Mouse (Mus musculus): Measurements from ENCODE around the gene Ift43.

Ift43 gene

GRCm38 (mm10) chr12:86129696-86130095 lies 47.4 kb downstream of the Ift43 start:
- DNase-seq (ENCODE audit: low spot score): no peak

GRCm38 (mm10) chr12:86132799-86133198 lies 50.5 kb downstream of the Ift43 start:
- peak; percentile 77 for DNase-seq (ENCODE audit: low spot score)

DNA sequence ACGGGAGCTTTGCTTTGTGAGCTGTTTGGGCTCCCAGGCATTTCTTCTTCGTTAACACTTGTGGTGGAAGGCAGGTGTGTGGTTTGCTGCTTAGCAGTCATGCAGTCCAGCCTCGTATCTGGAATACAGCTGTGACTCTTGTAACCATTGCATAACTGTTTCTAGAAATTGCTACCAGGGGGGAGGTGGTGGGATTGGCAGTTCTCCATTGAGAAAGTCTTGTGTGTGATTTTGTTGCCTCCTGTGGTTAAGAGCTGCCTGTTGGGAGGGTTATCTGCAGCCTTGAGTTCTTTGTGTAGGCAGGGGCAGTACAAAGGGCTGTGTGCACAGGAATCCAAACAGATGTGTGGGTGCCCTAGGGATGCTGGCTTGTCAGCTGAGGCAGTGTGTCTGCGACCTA lies 53.4 kb downstream of the Ift43 start:
- peak; percentile 28 for DNase-seq (ENCODE audit: low spot score)

- DNase-seq (ENCODE audit: low spot score): no peak
Measured at GRCm38 (mm10) chr12:86138696-86139095, 56.4 kb downstream of the Ift43 start.

DNA sequence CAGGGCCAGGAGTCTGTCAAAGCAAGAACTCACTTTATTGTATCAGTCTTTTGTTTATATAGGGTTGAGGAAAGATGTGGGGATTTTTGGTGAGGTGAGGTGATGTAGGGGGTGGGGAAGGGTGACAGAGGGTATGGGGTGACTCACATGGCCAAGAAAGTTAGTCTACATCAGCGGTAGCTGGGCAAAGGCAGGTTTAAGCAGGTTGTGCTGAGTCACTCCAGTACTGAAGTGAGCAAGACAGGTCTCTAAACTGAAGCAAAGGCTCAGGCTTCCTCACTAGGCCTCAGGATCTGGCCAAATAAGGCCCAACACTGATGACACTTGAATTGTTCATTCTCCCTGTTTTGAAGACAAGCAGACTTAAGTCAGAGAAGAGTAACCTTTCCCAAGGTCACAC lies 60.0 kb downstream of the Ift43 start:
- DNase-seq (ENCODE audit: low spot score): no peak

DNA sequence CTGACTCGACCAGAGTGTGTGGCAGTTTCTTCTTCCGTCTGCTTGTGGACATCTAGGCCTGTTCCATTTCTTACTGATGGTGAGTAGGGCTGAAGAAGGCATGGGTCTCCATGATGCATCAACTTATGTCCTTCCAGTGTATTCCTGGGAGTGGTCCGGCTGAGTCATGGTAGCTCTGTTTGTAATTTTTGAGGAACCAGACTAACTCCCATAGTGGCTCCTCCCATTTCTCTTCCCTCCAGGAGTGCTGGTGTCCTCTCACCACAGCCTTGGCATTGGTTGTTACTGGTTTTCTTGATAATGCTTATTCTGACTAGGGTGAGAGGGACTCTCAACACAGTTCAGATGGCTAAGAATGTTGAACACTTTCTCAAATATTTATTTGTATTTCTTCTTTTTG lies 63.9 kb downstream of the Ift43 start:
- DNase-seq (ENCODE audit: low spot score): no peak

GRCm38 (mm10) chr12:86148271-86148670 lies 65.9 kb downstream of the Ift43 start:
- DNase-seq (ENCODE audit: low spot score): no peak

- DNase-seq (ENCODE audit: low spot score): no peak
Measured at GRCm38 (mm10) chr12:86149087-86149486, 66.7 kb downstream of the Ift43 start.

DNA sequence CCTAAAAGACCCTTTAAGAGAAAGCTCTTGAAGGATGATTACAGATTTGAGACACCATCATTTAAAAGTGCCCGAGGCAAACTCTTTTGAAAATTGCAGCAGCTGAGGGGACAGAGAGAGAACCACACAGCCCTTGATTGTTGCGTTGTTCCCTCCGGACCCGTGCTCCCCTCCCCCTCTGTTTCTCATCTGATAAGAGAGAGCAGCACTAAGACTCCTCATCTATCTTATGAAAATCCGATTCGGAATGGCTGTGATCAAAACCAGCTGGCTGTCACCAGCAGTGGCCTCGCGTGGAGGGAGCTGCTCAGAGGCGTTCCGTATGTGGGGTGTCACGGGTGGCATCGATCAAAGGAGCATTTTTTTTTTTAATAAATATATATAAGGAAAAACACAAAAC lies 69.6 kb downstream of the Ift43 start:
- DNase-seq (ENCODE audit: low spot score): no peak

DNA sequence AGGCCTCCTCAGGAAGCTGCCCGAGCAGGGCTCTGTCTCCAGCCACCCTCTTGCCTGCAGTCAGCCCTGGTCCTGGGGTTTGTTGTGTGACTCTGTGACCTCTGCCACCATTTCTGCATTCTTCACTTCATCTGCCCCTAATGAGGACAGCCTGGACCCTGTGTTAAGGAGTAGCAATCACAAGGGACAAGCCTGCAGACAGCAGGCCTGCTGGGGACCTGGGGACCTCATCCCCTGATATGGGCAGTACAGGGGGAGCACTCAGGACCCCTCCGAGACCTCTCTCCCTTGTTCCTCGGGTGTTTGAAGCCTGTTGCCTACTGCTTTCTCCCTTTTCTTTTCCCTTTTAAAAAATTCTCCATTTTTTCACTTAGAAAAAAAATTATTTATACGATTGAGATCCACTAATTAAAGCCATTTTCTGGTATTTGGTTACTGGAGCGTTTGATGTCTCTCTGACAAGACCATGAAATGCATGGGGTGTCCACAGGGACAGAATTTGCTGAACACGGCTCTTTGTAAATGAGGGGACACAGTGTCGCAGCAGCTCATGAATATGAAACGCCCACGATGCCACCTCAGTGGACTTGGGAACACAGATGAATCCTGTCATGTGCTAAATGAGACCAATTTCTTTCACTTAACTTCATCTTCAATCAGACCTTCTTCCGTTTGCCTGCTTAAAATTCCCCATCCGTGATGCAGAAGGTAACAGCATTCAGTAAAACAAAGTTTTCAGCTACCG lies 71.0 kb downstream of the Ift43 start:
- DNase-seq (ENCODE audit: low spot score): no peak

- DNase-seq (ENCODE audit: low spot score): no peak
Measured at GRCm38 (mm10) chr12:86155176-86155575, 72.8 kb downstream of the Ift43 start.

DNA sequence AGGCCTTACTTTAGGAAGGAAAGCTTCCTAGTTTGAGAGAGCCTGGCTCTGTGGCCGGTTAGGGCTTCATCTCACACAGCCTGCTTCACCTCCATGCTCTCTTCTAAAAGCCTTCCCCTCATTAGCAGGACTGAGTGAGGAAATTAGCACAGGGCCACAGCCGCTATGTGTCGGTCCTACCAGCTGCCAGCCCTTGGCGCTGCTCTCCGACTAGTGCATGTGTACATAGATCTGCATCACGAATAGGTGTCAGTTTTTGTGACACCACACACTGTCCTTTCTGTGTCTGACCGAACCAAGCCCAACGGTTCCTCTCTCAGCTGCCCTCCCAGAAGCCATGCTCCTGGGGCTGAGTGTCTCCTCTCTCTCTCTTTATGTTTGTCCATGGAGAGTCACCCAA lies 74.8 kb downstream of the Ift43 start:
- DNase-seq (ENCODE audit: low spot score): no peak

GRCm38 (mm10) chr12:86157894-86158444 lies 75.6 kb downstream of the Ift43 start:
- peak; percentile 70 for DNase-seq (ENCODE audit: low spot score)

- DNase-seq (ENCODE audit: low spot score): no peak
Measured at GRCm38 (mm10) chr12:86158689-86159483, 76.5 kb downstream of the Ift43 start.

DNA sequence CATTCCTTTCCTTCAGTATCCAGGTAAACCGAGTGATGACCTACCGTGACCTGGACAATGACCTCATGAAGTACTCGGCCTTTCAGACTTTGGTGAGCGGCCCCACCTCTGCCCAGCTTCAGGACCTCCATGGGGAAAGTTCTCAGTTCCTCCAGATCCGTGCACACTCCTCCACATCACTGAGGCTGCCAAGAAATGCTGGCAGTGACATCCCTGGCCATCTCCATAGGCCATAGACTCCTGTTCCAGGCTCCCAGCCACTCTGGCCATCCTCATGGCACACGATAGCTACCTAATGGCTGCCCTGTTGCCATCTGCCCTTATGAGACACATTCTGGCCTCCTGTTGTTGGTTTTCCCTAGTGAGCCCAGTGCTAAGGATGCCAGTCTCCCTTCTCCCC lies 79.1 kb downstream of the Ift43 start:
- no peak for DNase-seq (ENCODE audit: low spot score)

- DNase-seq (ENCODE audit: low spot score): no peak
Measured at GRCm38 (mm10) chr12:86161942-86162341, 79.6 kb downstream of the Ift43 start.

DNA sequence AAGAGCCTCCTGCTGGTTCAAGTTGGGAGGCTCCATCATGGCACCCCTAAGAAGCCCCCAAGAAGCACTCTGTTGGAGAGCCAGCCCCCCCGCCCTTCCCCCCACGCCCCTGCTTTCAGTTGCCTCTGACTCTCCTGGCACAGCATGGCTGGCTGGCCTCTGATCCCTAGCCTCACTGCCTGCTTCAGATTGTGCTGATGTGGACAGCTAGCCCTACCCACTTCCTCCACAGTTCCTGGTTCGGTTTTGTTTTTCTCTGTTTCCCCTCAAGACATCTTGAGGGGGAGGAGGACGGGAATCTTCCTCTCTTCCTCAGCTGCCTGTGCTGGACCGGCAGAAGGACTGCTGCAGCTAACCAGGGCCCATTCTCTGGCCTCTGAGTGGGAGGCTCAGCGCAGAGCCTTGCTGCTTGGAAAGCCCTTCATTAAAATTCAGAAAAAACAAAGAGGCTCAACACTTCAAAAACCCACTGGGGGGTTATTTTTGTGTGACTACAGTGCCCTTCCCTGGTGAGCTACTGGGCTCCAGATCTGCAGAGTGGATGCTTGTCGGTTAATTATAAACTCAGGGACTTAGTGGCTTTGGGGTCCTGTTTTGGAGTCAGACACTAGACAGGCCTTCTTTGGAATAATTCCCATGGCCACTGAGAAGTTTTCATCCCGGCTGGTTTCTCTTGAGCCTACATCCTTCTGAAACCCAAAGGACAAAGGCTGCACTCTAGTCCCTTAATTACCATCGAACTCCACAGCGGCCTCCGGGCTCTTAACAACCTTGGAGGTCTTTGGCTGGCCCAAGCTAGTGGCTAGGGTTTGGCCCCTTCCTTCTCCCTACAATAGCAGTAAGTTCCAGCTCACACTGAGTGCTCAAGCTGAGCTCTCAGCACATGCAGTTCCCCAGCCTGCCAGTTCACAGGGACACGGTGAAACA lies 80.8 kb downstream of the Ift43 start:
- DNase-seq (ENCODE audit: low spot score): no peak

DNA sequence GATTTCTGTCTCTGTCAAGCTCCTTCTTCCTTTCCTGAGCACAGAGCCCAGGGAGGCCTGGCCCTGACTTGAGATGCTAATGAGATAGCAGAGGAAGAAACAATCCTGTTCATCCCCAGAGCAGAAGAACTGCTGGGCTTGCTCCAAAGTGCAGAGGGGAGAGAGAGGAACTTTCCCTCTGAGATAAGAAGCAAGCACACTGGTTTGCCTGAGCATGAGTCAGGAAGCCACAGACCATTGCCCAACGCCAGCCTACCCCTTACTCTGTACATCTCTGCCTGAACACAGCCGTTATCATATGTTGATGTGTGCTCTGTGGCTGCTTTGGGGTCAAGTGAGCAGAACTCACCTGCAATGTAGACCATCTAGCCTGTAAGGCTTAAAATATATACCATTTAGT lies 83.9 kb downstream of the Ift43 start:
- DNase-seq (ENCODE audit: low spot score): no peak

- no peak for DNase-seq (ENCODE audit: low spot score)
Measured at GRCm38 (mm10) chr12:86167075-86167474, 84.7 kb downstream of the Ift43 start.

DNA sequence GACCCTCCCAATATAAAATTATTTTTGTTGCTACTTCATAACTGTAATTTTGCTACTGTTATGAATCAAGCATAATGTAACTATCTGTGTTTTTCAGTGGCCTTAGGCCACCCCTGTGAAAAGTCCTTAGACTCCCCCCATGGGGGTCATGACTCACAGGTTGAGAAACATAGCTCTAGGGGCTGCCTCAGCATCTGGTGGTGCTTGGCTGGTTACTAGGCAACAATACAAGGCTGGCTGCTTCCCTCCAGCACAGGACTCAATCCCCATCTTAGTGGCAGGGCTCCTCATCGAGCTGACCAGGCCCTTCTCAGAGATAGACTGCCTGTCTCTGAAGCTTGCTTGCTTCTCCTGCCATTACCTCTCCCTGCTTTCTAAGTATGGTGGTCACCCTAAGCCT lies 86.4 kb downstream of the Ift43 start:
- DNase-seq (ENCODE audit: low spot score): no peak

- no peak for DNase-seq (ENCODE audit: low spot score)
Measured at GRCm38 (mm10) chr12:86169195-86169594, 86.9 kb downstream of the Ift43 start.

GRCm38 (mm10) chr12:86173314-86173713 lies 91.0 kb downstream of the Ift43 start:
- DNase-seq (ENCODE audit: low spot score): no peak

Measured in adipocyte (in vitro differentiated cells).